Mouse (Mus musculus): ENCODE measurements around the gene Cfl1.
A peak's percentile ranks its signal among the peaks of the same experiment; 100 is the strongest.

Gene Cfl1

GRCm38 (mm10) chr19:5465037-5465436 lies 25.2 kb upstream of the Cfl1 start:
- no peak for DNase-seq (ENCODE audit: low spot score)

GRCm38 (mm10) chr19:5466916-5467500 lies 23.2 kb upstream of the Cfl1 start:
- no peak for DNase-seq (ENCODE audit: low spot score)

- DNase-seq (ENCODE audit: low spot score), result peak; percentile 69
Observed at GRCm38 (mm10) chr19:5468374-5468773, 21.9 kb upstream of the Cfl1 start, which contains the start of gene Ctsw. Ctsw (minus strand) TSS chr19:5468507.

GRCm38 (mm10) chr19:5471846-5472245 lies 18.4 kb upstream of the Cfl1 start:
- no peak for DNase-seq (ENCODE audit: low spot score)

GRCm38 (mm10) chr19:5472857-5473256 lies 17.4 kb upstream of the Cfl1 start:
- DNase-seq (ENCODE audit: low spot score), result no peak

- peak; percentile 25 for DNase-seq (ENCODE audit: low spot score)
Observed at GRCm38 (mm10) chr19:5473720-5474119, 16.5 kb upstream of the Cfl1 start, which contains the start of gene Efemp2. Efemp2 (plus strand) TSS chr19:5473954.

- DNase-seq (ENCODE audit: low spot score), result no peak
Observed at GRCm38 (mm10) chr19:5474281-5475068, 15.8 kb upstream of the Cfl1 start.

- DNase-seq (ENCODE audit: low spot score), result no peak
Observed at GRCm38 (mm10) chr19:5475069-5475714, 15.1 kb upstream of the Cfl1 start.

- no peak for DNase-seq (ENCODE audit: low spot score)
Observed at GRCm38 (mm10) chr19:5477004-5477667, 13.1 kb upstream of the Cfl1 start.

GRCm38 (mm10) chr19:5477668-5478300 lies 12.5 kb upstream of the Cfl1 start:
- no peak for DNase-seq (ENCODE audit: low spot score)

- no peak for DNase-seq (ENCODE audit: low spot score)
Observed at GRCm38 (mm10) chr19:5480016-5480415, 10.2 kb upstream of the Cfl1 start.

- DNase-seq (ENCODE audit: low spot score), result no peak
Observed at GRCm38 (mm10) chr19:5481398-5481797, 8.9 kb upstream of the Cfl1 start.

GRCm38 (mm10) chr19:5483386-5484359 lies 6.6 kb upstream of the Cfl1 start:
- no peak for DNase-seq (ENCODE audit: low spot score)

GRCm38 (mm10) chr19:5484496-5484895 lies 5.8 kb upstream of the Cfl1 start:
- DNase-seq (ENCODE audit: low spot score), result no peak

GRCm38 (mm10) chr19:5485371-5485770 lies 4.9 kb upstream of the Cfl1 start:
- DNase-seq (ENCODE audit: low spot score), result no peak

GRCm38 (mm10) chr19:5485821-5486220 lies 4.4 kb upstream of the Cfl1 start:
- no peak for DNase-seq (ENCODE audit: low spot score)

- DNase-seq (ENCODE audit: low spot score), result no peak
Observed at GRCm38 (mm10) chr19:5486286-5486685, 4.0 kb upstream of the Cfl1 start.

GRCm38 (mm10) chr19:5486771-5487170 lies 3.5 kb upstream of the Cfl1 start:
- no peak for DNase-seq (ENCODE audit: low spot score)

- DNase-seq (ENCODE audit: low spot score), result peak; percentile 95
Observed at GRCm38 (mm10) chr19:5487768-5488550, 2.3 kb upstream of the Cfl1 start, which contains the start of gene Mus81. Mus81 (minus strand) TSS chr19:5488402.
